Mouse (Mus musculus): ENCODE measurements around the gene Krt81. TPM values are rescaled to one million over a fixed set of nuclear protein-coding genes. Genes with fewer than 3 reads are reported as not detected.

Krt81 gene
- polyA plus RNA-seq, 1 experiment from 2014 or later, result not detected

Other genes starting within 250 kb of the Krt81 start
- gene Grasp, start 239.6 kb downstream of the Krt81 start, polyA plus RNA-seq (2016; fragmentation: Nextera tagmentation; extraction: Ambion mirVana), result 4.8 and 8.2 TPM in 2 replicates
- gene Nr4a1, start 209.5 kb downstream of the Krt81 start, polyA plus RNA-seq (2016; fragmentation: Nextera tagmentation; extraction: Ambion mirVana), result 4.4 and 5.5 TPM in 2 replicates
- gene Atg101, start 179.5 kb downstream of the Krt81 start, polyA plus RNA-seq (2016; fragmentation: Nextera tagmentation; extraction: Ambion mirVana), result 62.0 and 66.5 TPM in 2 replicates
- gene 6030408B16Rik, start 170.5 kb downstream of the Krt81 start, polyA plus RNA-seq (2016; fragmentation: Nextera tagmentation; extraction: Ambion mirVana), result 0.31 and 0.87 TPM in 2 replicates
- gene Krt80, start 93.6 kb downstream of the Krt81 start, polyA plus RNA-seq (2016; fragmentation: Nextera tagmentation; extraction: Ambion mirVana), result 0.14 and 0.21 TPM in 2 replicates
- 8.8 and 10.5 TPM in 2 replicates for gene Krt7, start 52.7 kb downstream of the Krt81 start, polyA plus RNA-seq (2016; fragmentation: Nextera tagmentation; extraction: Ambion mirVana)
- 0.39 and 0.48 TPM in 2 replicates for gene Krt87, start 24.9 kb downstream of the Krt81 start, polyA plus RNA-seq (2016; fragmentation: Nextera tagmentation; extraction: Ambion mirVana)
- gene Krt88, start 16.0 kb downstream of the Krt81 start, polyA plus RNA-seq (2016; fragmentation: Nextera tagmentation; extraction: Ambion mirVana), result not detected in 2 replicates
- gene Krt86, start 9.7 kb upstream of the Krt81 start, polyA plus RNA-seq (2016; fragmentation: Nextera tagmentation; extraction: Ambion mirVana), result not detected in 2 replicates
- gene Krt83, start 27.8 kb upstream of the Krt81 start, polyA plus RNA-seq (2016; fragmentation: Nextera tagmentation; extraction: Ambion mirVana), result not detected in 2 replicates
- gene Gm49425, start 53.5 kb upstream of the Krt81 start, polyA plus RNA-seq (2016; fragmentation: Nextera tagmentation; extraction: Ambion mirVana), result not detected in 2 replicates
- gene Krt84, start 69.1 kb upstream of the Krt81 start, polyA plus RNA-seq (2016; fragmentation: Nextera tagmentation; extraction: Ambion mirVana), result not detected in 2 replicates
- not detected in 2 replicates for gene Krt82, start 86.9 kb upstream of the Krt81 start, polyA plus RNA-seq (2016; fragmentation: Nextera tagmentation; extraction: Ambion mirVana)
- gene Krt90, start 99.2 kb upstream of the Krt81 start, polyA plus RNA-seq (2016; fragmentation: Nextera tagmentation; extraction: Ambion mirVana), result 0.14 and 0.30 TPM in 2 replicates
- gene Krt75, start 110.2 kb upstream of the Krt81 start, polyA plus RNA-seq (2016; fragmentation: Nextera tagmentation; extraction: Ambion mirVana), result 0.08 and 0.18 TPM in 2 replicates
- gene Gm5414, start 164.4 kb upstream of the Krt81 start, polyA plus RNA-seq (2016; fragmentation: Nextera tagmentation; extraction: Ambion mirVana), result not detected in 2 replicates
- gene Gm5478, start 183.6 kb upstream of the Krt81 start, polyA plus RNA-seq (2016; fragmentation: Nextera tagmentation; extraction: Ambion mirVana), result not detected in 2 replicates
- not detected in 2 replicates for gene Krt6b, start 216.5 kb upstream of the Krt81 start, polyA plus RNA-seq (2016; fragmentation: Nextera tagmentation; extraction: Ambion mirVana)
- gene Krt6a, start 230.6 kb upstream of the Krt81 start, polyA plus RNA-seq (2016; fragmentation: Nextera tagmentation; extraction: Ambion mirVana), result not detected in 2 replicates
- 14.1 and 16.6 TPM in 2 replicates for gene Krt5, start 249.1 kb upstream of the Krt81 start, polyA plus RNA-seq (2016; fragmentation: Nextera tagmentation; extraction: Ambion mirVana)